Mouse (Mus musculus): ENCODE data around the gene Cbx8. TPM values are rescaled to one million over a fixed set of nuclear protein-coding genes. Genes with fewer than 3 reads are reported as not detected.

Gene Cbx8
- polyA plus RNA-seq, 1 experiment = 0.20 TPM

- Histone ChIP-seq H3K9me3 (ENCODE audit: control insufficient read depth, low read length) (peaks cover 3% of the 10 kb centered on the region; the same call in 1 of the 2 replicates), H3K4me1 (ENCODE audit: control insufficient read depth) (no peaks in the 10 kb centered on the region), H3K36me3 (ENCODE audit: control insufficient read depth) (peaks cover 6% of the 10 kb centered on the region), H3K27me3 (ENCODE audit: control insufficient read depth) (peaks cover 68% of the 10 kb centered on the region), H3K4me3 (replicated peaks) (no peak overlapping the region)
- TF ChIP-seq GATA1 (IDR thresholded peaks at IDR 0.05; ENCODE audit: low read length) (no peak), TAL1 (IDR thresholded peaks at IDR 0.05; ENCODE audit: low read length) (no peak)
These were observed 6.8 kb downstream of the Cbx8 start for GRCm38 (mm10) chr11:119033874-119034558.

- Histone ChIP-seq H3K4me1 (ENCODE audit: control insufficient read depth) (peaks cover 14% of the 10 kb centered on the region), H3K4me3 (replicated peaks) (no peak overlapping the region), H3K36me3 (ENCODE audit: control insufficient read depth) (peaks cover 26% of the 10 kb centered on the region), H3K9me3 (ENCODE audit: control insufficient read depth, low read length) (no peaks in the 10 kb centered on the region), H3K27me3 (ENCODE audit: control insufficient read depth) (peaks cover 39% of the 10 kb centered on the region)
- TF ChIP-seq GATA1 (IDR thresholded peaks at IDR 0.05; ENCODE audit: low read length) (no peak), TAL1 (IDR thresholded peaks at IDR 0.05; ENCODE audit: low read length) (no peak)
These were observed 14.6 kb downstream of the Cbx8 start for GRCm38 (mm10) chr11:119026203-119026602.

DNA sequence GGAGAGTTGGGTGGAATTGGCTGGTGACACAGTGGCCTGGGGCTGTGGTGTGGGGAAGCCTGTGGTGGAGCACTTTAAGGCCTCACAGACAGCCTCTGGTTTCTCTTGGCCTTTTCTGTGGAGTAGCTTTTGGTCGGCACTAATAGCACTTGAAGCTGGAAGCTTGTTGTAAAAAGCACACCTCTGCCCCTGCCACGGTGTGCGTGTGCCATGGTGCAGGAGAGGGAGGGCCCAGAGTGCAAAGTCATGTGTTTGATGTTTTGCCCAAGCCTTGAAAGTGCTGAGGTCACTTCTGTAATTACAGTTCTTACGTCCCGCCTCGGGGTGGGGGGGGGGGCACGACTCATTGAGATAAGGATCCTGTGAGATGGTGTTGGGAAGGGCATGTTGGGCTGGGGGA is 16.5 kb downstream of the Cbx8 start:
- TF ChIP-seq TAL1 (IDR thresholded peaks at IDR 0.05; ENCODE audit: low read length) (no peak), GATA1 (IDR thresholded peaks at IDR 0.05; ENCODE audit: low read length) (no peak)
- H3K36me3 ChIP-seq (ENCODE audit: control insufficient read depth) = peaks cover 24% of the 10 kb centered on the region
- H3K27me3 ChIP-seq (ENCODE audit: control insufficient read depth) = peaks cover 56% of the 10 kb centered on the region
- peak overlapping the region; percentile 66 for H3K4me3 ChIP-seq (replicated peaks)
- H3K4me1 ChIP-seq (ENCODE audit: control insufficient read depth) = peaks cover 14% of the 10 kb centered on the region
- no peaks in the 10 kb centered on the region for H3K9me3 ChIP-seq (ENCODE audit: control insufficient read depth, low read length)

GRCm38 (mm10) chr11:119023616-119023980 is 17.2 kb downstream of the Cbx8 start:
- Histone ChIP-seq H3K4me3 (replicated peaks) (peak overlapping the region; percentile 66), H3K27me3 (ENCODE audit: control insufficient read depth) (peaks cover 63% of the 10 kb centered on the region), H3K9me3 (ENCODE audit: control insufficient read depth, low read length) (no peaks in the 10 kb centered on the region)

GRCm38 (mm10) chr11:119022895-119023615 is 17.7 kb downstream of the Cbx8 start, which contains the start of gene Cbx2:
Cbx2 (plus strand) TSS chr11:119022962.
- Histone ChIP-seq H3K36me3 (ENCODE audit: control insufficient read depth) (peaks cover 12% of the 10 kb centered on the region), H3K27me3 (ENCODE audit: control insufficient read depth) (peaks cover 66% of the 10 kb centered on the region), H3K4me3 (replicated peaks) (peak within 1 kb of the TSS; percentile 66), H3K9me3 (ENCODE audit: control insufficient read depth, low read length) (no peaks in the 10 kb centered on the region), H3K4me1 (ENCODE audit: control insufficient read depth) (peaks cover 14% of the 10 kb centered on the region)
- TF ChIP-seq TAL1 (IDR thresholded peaks at IDR 0.05; ENCODE audit: low read length) (no peak), GATA1 (IDR thresholded peaks at IDR 0.05; ENCODE audit: low read length) (no peak)

More at GRCm38 (mm10) chr11:119023616-119023980, 17.2 kb downstream of the Cbx8 start:
- TF ChIP-seq GATA1 (IDR thresholded peaks at IDR 0.05; ENCODE audit: low read length) (no peak), TAL1 (IDR thresholded peaks at IDR 0.05; ENCODE audit: low read length) (no peak)
- peaks cover 18% of the 10 kb centered on the region for H3K36me3 ChIP-seq (ENCODE audit: control insufficient read depth)
- peaks cover 14% of the 10 kb centered on the region for H3K4me1 ChIP-seq (ENCODE audit: control insufficient read depth)

GRCm38 (mm10) chr11:119022068-119022894 is 18.5 kb downstream of the Cbx8 start:
- Histone ChIP-seq H3K27me3 (ENCODE audit: control insufficient read depth) (peaks cover 66% of the 10 kb centered on the region), H3K4me3 (replicated peaks) (peak overlapping the region; percentile 66), H3K4me1 (ENCODE audit: control insufficient read depth) (peaks cover 14% of the 10 kb centered on the region), H3K9me3 (ENCODE audit: control insufficient read depth, low read length) (no peaks in the 10 kb centered on the region), H3K36me3 (ENCODE audit: control insufficient read depth) (peaks cover 8% of the 10 kb centered on the region)
- no peak for TF ChIP-seq GATA1 (IDR thresholded peaks at IDR 0.05; ENCODE audit: low read length)
- TF ChIP-seq TAL1 (IDR thresholded peaks at IDR 0.05; ENCODE audit: low read length) = no peak

DNA sequence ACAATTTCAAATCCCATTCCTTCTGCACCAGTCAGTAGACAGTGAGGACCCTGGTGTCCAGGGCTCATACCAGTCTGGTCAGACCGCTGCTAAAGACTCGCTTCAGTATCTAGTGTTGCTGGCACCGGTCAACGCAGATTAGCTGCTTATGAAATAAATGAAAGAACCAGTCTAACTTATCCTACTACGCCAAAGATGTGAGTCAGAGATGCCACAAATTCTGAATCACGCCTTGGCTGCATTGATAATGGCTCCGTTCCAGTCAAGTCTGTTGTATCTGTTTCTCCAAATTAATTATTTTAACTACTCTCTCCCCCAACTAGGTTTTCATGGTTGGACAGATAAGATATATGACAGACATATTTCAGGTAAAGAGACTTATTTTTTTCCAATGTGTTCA is 19.6 kb downstream of the Cbx8 start:
- Histone ChIP-seq H3K36me3 (ENCODE audit: control insufficient read depth) (no peaks in the 10 kb centered on the region; the same call in 1 of the 2 replicates), H3K9me3 (ENCODE audit: control insufficient read depth, low read length) (no peaks in the 10 kb centered on the region), H3K27me3 (ENCODE audit: control insufficient read depth) (peaks cover 66% of the 10 kb centered on the region), H3K4me3 (replicated peaks) (no peak overlapping the region), H3K4me1 (ENCODE audit: control insufficient read depth) (peaks cover 14% of the 10 kb centered on the region)
- TF ChIP-seq TAL1 (IDR thresholded peaks at IDR 0.05; ENCODE audit: low read length) = no peak
- no peak for TF ChIP-seq GATA1 (IDR thresholded peaks at IDR 0.05; ENCODE audit: low read length)

- H3K27me3 ChIP-seq (ENCODE audit: control insufficient read depth) = peaks cover 44% of the 10 kb centered on the region
- H3K4me1 ChIP-seq (ENCODE audit: control insufficient read depth) = peaks cover under 1% of the 10 kb centered on the region
- no peaks in the 10 kb centered on the region for H3K9me3 ChIP-seq (ENCODE audit: control insufficient read depth, low read length)
- H3K36me3 ChIP-seq (ENCODE audit: control insufficient read depth) = no peaks in the 10 kb centered on the region
- no peak overlapping the region for H3K4me3 ChIP-seq (replicated peaks)
- TF ChIP-seq GATA1 (IDR thresholded peaks at IDR 0.05; ENCODE audit: low read length) (no peak), TAL1 (IDR thresholded peaks at IDR 0.05; ENCODE audit: low read length) (no peak)
These were observed 23.3 kb downstream of the Cbx8 start for GRCm38 (mm10) chr11:119017506-119017905.
